Mouse (Mus musculus) G1E (cell line): ENCODE results near the gene Ube3b.

Source experiments
- CTCF ChIP-seq: IDR thresholded peaks from 2 replicates; pipeline ENCODE4 v1.5.1; 2012; ENCODE audit warnings: low read depth, low read length, inconsistent platforms, mixed read lengths
- GATA1 ChIP-seq: IDR thresholded peaks from 2 replicates; pipeline ENCODE4 v1.6.1; 2012; ENCODE audit warnings: borderline replicate concordance, low read length, inconsistent platforms, mixed read lengths
- GATA2 ChIP-seq: IDR thresholded peaks from 2 replicates; pipeline ENCODE4 v1.6.1; 2012; ENCODE audit warnings: low read depth, low read length, inconsistent platforms, borderline replicate concordance
- POLR2AphosphoS5 ChIP-seq: IDR thresholded peaks from 2 replicates; pipeline ENCODE4 v1.6.1; 2012; ENCODE audit warnings: low read depth, low read length, inconsistent platforms; ENCODE audit not compliant: insufficient replicate concordance
- TAL1 ChIP-seq: conservative IDR thresholded peaks from 2 replicates; pipeline ENCODE4 v1.6.1; 2012; ENCODE audit warnings: low read depth, low read length, inconsistent platforms, mixed read lengths

DNA sequence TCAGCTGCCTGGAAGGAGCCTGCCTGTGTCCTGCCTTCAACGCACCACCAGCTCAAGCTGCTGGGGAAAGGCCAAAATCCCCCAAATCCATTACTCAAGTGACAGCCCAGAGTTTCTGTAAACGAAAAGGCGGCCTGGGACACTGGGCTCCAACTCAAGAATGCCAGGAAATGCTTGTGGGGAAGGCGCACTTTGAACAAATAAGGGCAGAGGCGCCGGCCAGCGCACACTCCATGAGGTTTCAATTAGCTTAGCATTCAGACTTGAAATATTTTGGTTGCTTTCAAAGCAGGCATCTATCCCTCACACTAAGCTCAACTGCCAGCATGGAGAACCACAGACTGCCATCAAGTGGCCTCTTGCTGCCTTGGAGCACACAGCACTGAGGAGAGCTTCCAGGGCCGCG lies 10.0 kb upstream of the Ube3b start:
- TF ChIP-seq CTCF, result no peak
- TF ChIP-seq TAL1, result no peak
- TF ChIP-seq GATA2, result no peak
- no peak for TF ChIP-seq GATA1
- no peak for TF ChIP-seq POLR2AphosphoS5
